ENCODE assay signal across 8 mouse cellular contexts in genomic region chr4:134534932-134535786, GRCm38 (mm10). TPM values are rescaled to one million over a fixed set of nuclear protein-coding genes. Genes with fewer than 3 reads are reported as not detected.
DNase-seq lines count a peak whose midpoint lies in the region; ATAC-seq and TF ChIP-seq lines count a peak whose summit lies in the region.

Gene Mtfr1l (minus strand): TSS chr4:134535387.

- H3K4me2 ChIP-seq in embryonic facial prominence, embryonic 13.5 days: peak within 1 kb of the TSS; percentile 77
- peak within 1 kb of the TSS; percentile 77 for H3K4me2 ChIP-seq in limb, embryonic 12.5 days
- H3K4me2 ChIP-seq in midbrain, embryonic 15.5 days: peak within 1 kb of the TSS; percentile 87

- peak within 1 kb of the TSS; percentile 89 for H3K9ac ChIP-seq in embryonic facial prominence, embryonic 13.5 days
- H3K9ac ChIP-seq in limb, embryonic 12.5 days (replicated peaks): peak within 1 kb of the TSS; percentile 88
- peak within 1 kb of the TSS; percentile 78 for H3K9ac ChIP-seq in midbrain, embryonic 15.5 days

- ATAC-seq in embryonic facial prominence, embryonic 13.5 days (ENCODE audit: insufficient number of reproducible peaks, insufficient read depth, low FRiP score, low TSS enrichment, low read depth): peak; percentile 95
- ATAC-seq in limb, embryonic 12.5 days (ENCODE audit: insufficient number of reproducible peaks, insufficient read depth, low FRiP score, low TSS enrichment, low read depth): peak; percentile 95
- peak; percentile 97 for ATAC-seq in midbrain, embryonic 15.5 days (replicated peaks)

- DNase-seq in 3134 (ENCODE audit: extremely low read depth, insufficient read length, low spot score): peak; percentile 98
- DNase-seq in adrenal gland, postnatal 36 days: peak; percentile 99 to 100
- peak; percentile 99 for DNase-seq in heart, adult 18-20 months
- DNase-seq in kidney, adult 2 months: peak; percentile 99
- DNase-seq in spleen, adult 2 months (ENCODE audit: low read depth in 1 of 2, low spot score in 2 of 2): peak; percentile 85 to 97

- peaks cover 16% of the 10 kb centered on the region for H3K4me1 ChIP-seq in embryonic facial prominence, embryonic 13.5 days
- peaks cover 5% of the 10 kb centered on the region; the same call in 1 of the 2 replicates for H3K4me1 ChIP-seq in kidney, adult 2 months (ENCODE audit: control insufficient read depth, insufficient read depth, low read length)
- H3K4me1 ChIP-seq in limb, embryonic 12.5 days (replicated peaks): peaks cover 23% of the 10 kb centered on the region
- peaks cover 23% of the 10 kb centered on the region for H3K4me1 ChIP-seq in midbrain, embryonic 15.5 days
- H3K4me1 ChIP-seq in spleen, adult 2 months (ENCODE audit: control insufficient read depth, insufficient read depth, insufficient read length): no peaks in the 10 kb centered on the region; the same call in 1 of the 2 replicates

- peak within 1 kb of the TSS; percentile 97 for H3K4me3 ChIP-seq in embryonic facial prominence, embryonic 13.5 days
- peak within 1 kb of the TSS; percentile 94 for H3K4me3 ChIP-seq in kidney, adult 2 months (ENCODE audit: insufficient read depth, low read depth, low read length)
- peak within 1 kb of the TSS; percentile 95 for H3K4me3 ChIP-seq in limb, embryonic 12.5 days (replicated peaks)
- peak within 1 kb of the TSS; percentile 92 for H3K4me3 ChIP-seq in midbrain, embryonic 15.5 days
- peak within 1 kb of the TSS; percentile 81 for H3K4me3 ChIP-seq in spleen, adult 2 months (ENCODE audit: extremely low read depth, insufficient read depth, insufficient read length)

- H3K36me3 ChIP-seq in embryonic facial prominence, embryonic 13.5 days: peaks cover 35% of the 10 kb centered on the region
- no peaks in the 10 kb centered on the region for H3K36me3 ChIP-seq in kidney, adult 2 months (ENCODE audit: control insufficient read depth, insufficient read depth, low read length)
- peaks cover 41% of the 10 kb centered on the region for H3K36me3 ChIP-seq in limb, embryonic 12.5 days
- H3K36me3 ChIP-seq in midbrain, embryonic 15.5 days (replicated peaks): peaks cover 13% of the 10 kb centered on the region
- peaks cover 5% of the 10 kb centered on the region; the same call in 1 of the 2 replicates for H3K36me3 ChIP-seq in spleen, adult 2 months (ENCODE audit: control insufficient read depth, insufficient read depth, low read length)

- H3K27ac ChIP-seq in embryonic facial prominence, embryonic 13.5 days: peak within 1 kb of the TSS; percentile 87
- H3K27ac ChIP-seq in kidney, adult 2 months (ENCODE audit: insufficient read depth, low read depth, low read length): peak within 1 kb of the TSS; percentile 87
- H3K27ac ChIP-seq in limb, embryonic 12.5 days: peak within 1 kb of the TSS; percentile 88
- peak within 1 kb of the TSS; percentile 84 for H3K27ac ChIP-seq in midbrain, embryonic 15.5 days
- H3K27ac ChIP-seq in spleen, adult 2 months (ENCODE audit: insufficient read depth, low read length): peak within 1 kb of the TSS; percentile 64

- no peaks in the 10 kb centered on the region for H3K27me3 ChIP-seq in embryonic facial prominence, embryonic 13.5 days
- no peaks in the 10 kb centered on the region for H3K27me3 ChIP-seq in kidney, adult 2 months (replicated peaks; ENCODE audit: control insufficient read depth, insufficient read depth, low read length)
- H3K27me3 ChIP-seq in limb, embryonic 12.5 days: no peaks in the 10 kb centered on the region
- H3K27me3 ChIP-seq in midbrain, embryonic 15.5 days (replicated peaks): no peaks in the 10 kb centered on the region
- H3K27me3 ChIP-seq in spleen, adult 2 months (ENCODE audit: control insufficient read depth, insufficient read depth, low read length): no peaks in the 10 kb centered on the region

- TF ChIP-seq CTCF in kidney, adult 2 months (conservative IDR thresholded peaks at IDR 0.05; ENCODE audit: insufficient read depth, insufficient read length, low read depth, low read length): no peak
- no peak for TF ChIP-seq CTCF in spleen, adult 2 months (IDR thresholded peaks at IDR 0.05; ENCODE audit: extremely low read depth, insufficient read depth, insufficient read length, insufficient replicate concordance)

- WGBS in embryonic facial prominence, embryonic 13.5 days: under 1% methylated on average over 70 of the region's 71 CpGs
- WGBS in kidney, adult 2 months: 1% methylated on average over 71 of the region's 71 CpGs
- WGBS in limb, embryonic 12.5 days: under 1% methylated on average over 71 of the region's 71 CpGs
- WGBS in midbrain, embryonic 15.5 days: under 1% methylated on average over 71 of the region's 71 CpGs
- WGBS in spleen, adult 2 months: 1% methylated on average over 68 of the region's 71 CpGs

- no peak for TF ChIP-seq POLR2A in kidney, adult 2 months (IDR thresholded peaks at IDR 0.05; ENCODE audit: low read depth, low read length)
- no peak; the same call in 1 of the 2 replicates for TF ChIP-seq POLR2A in spleen, adult 2 months (IDR thresholded peaks at IDR 0.05; ENCODE audit: low read depth, low read length)

- no peaks in the 10 kb centered on the region for H3K9me3 ChIP-seq in embryonic facial prominence, embryonic 13.5 days
- H3K9me3 ChIP-seq in limb, embryonic 12.5 days: no peaks in the 10 kb centered on the region
- H3K9me3 ChIP-seq in midbrain, embryonic 15.5 days: no peaks in the 10 kb centered on the region

RNA-seq across cellular contexts. Expression of gene Mtfr1l, which starts in this region (rescaled TPM):
- 100 to 1,000 TPM; 128 to 136 TPM for total RNA-seq in adrenal gland, postnatal 36 days (2021)
- 129 and 130 TPM in 2 replicates for polyA plus RNA-seq in embryonic facial prominence, embryonic 13.5 days (2015; fragmentation: Nextera tagmentation; extraction: Ambion mirVana)
- total RNA-seq in heart, adult 18-20 months (2021): 100 to 1,000 TPM; 184 to 217 TPM
- 133 and 149 TPM in 2 replicates for polyA plus RNA-seq in kidney, adult 2 months (2012; rRNA removed)
- polyA plus RNA-seq in limb, embryonic 12.5 days (2016; fragmentation: Nextera tagmentation; extraction: Ambion mirVana): 118 TPM in 2 replicates
- polyA plus RNA-seq in midbrain, embryonic 15.5 days (2015; fragmentation: Nextera tagmentation; extraction: Ambion mirVana): 164 and 173 TPM in 2 replicates
- polyA plus RNA-seq in spleen, adult 2 months (2012; rRNA removed): 37.4 and 55.2 TPM in 2 replicates

Comparison
In these comparisons a context has a peak if more than half of its experiments do, and no peak if none do; other contexts are left out.
1. Peak in every context shown above with its lines: DNase-seq, ATAC-seq, H3K4me3 ChIP-seq and H3K27ac ChIP-seq.